Mouse (Mus musculus): Measurements from ENCODE around the gene Vmn1r37.
"Not testable (repeated sequence)": the region's sequence is repeated elsewhere in the genome, so short reads cannot be mapped to it uniquely, and the experiment has no call there.

Gene Vmn1r37

DNA sequence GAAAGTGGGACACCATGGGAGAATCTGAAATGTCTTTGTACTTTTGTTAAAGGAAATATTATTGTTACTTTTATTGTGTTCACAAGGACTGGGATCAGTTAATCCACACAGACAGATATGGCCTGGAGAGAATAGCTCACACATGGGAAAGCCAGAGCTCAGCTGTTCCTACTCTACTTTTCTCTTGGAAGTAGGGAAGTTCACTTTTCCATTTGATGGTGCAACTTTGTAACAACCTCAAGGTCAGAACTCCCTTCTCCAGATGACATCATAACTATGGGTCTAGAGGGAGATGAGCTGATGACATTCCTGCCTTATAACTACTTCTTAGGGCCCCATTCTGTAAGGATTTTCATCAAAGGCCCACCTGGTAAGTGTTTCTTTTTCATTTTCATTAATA lies at the start of gene Vmn1r37:
Vmn1r37 (plus strand) TSS at position 301 of the 400 bp plus-strand sequence.
- not testable (repeated sequence) for DNase-seq (ENCODE audit: low read depth)

DNA sequence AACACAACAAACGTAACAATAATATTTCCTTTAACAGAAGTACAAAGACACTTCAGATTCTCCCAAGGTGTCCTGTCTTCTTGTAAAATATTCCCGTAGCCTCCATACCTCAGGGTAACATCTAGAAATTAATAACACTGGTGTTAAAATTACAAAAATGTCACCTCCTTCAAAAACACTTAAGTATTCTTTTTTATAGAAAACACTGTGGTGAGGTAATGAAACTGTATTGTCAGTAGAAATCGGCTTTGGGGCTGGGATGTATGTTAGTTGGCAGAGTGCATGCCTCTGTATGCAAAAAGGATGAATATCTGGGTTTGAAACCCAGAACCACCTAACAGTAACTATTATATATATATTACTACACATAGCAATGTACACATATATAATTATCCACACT lies 43.4 kb upstream of the Vmn1r37 start, which contains the start of gene Vmn1r35:
Vmn1r35 (minus strand) TSS at position 101 of the 400 bp plus-strand sequence.
- no peak for DNase-seq (ENCODE audit: low read depth)

DNA sequence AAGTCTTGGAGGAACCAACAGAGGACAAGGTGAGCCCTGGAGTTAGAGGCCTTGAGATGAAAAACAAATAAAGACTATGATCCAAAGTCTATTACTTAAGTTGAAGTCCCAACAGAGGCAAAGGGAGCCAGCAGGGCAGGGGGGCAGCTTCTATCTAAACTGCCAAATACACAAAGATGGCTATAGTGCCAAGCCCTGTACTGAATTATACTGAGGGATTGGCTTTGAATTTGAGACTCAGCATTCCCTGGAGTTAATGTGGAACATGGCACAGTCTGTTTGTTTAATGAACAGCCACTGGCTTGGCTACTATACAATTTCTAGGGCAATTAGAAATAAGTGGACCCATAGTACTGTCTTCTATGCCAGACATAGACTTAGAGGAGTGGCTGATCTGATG lies 20.3 kb upstream of the Vmn1r37 start:
- DNase-seq (ENCODE audit: low read depth) = no peak

- no peak for DNase-seq (ENCODE audit: low read depth)
Measured at GRCm38 (mm10) chr6:66713854-66714253, 15.3 kb upstream of the Vmn1r37 start.

DNA sequence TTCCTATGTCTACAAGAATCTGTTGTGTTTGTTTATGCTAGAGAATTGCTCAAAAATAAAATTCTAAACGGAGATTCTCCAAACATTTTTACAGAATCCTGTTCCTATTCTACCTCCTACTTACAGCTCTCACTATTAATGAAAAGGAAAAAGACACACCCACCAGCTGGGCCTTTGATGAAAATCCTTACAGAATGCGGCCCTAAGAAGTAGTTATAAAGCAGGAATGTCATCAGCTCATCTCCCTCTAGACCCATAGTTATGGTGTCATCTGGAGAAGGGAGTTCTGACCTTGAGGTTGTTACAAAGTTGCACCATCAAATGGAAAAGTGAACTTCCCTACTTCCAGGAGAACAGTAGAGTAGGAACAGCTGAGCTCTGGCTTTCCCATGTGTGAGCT lies 10.1 kb upstream of the Vmn1r37 start, which contains the start of gene Vmn1r36:
Vmn1r36 (minus strand) TSS at position 101 of the 400 bp plus-strand sequence.
- not testable (repeated sequence) for DNase-seq (ENCODE audit: low read depth)

DNA sequence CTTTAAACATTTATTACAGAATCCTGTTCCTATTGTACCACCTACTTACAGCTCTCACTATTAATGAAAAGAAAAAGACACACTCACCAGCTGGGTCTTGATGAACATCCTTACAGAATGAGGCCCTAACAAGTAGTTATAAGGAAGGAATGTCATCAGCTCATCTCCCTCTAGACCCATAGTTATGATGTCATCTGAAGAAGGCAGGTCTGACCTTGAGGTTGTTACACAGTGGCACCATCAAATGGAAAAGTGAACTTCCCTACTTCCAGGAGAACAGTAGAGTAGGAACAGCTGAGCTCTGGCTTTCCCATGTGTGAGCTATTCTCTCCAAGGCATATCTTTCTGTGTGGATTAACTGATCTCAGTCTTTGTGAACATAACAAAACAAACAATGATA lies 53.3 kb downstream of the Vmn1r37 start, which contains the start of gene Vmn1r38:
Vmn1r38 (minus strand) TSS at position 101 of the 400 bp plus-strand sequence.
- not testable (repeated sequence) for DNase-seq (ENCODE audit: low read depth)
